Mouse (Mus musculus): Measurements from ENCODE around the gene Grcc10. TPM values are rescaled to one million over a fixed set of nuclear protein-coding genes. Genes with fewer than 3 reads are reported as not detected.
A peak's percentile ranks its signal among the peaks of the same experiment; 100 is the strongest.

The Grcc10 gene
- polyA plus RNA-seq, 1 experiment = 329 TPM

GRCm38 (mm10) chr6:124723541-124723940 lies 17.6 kb downstream of the Grcc10 start:
- H3K27me3 ChIP-seq (ENCODE audit: control insufficient read depth, insufficient read depth, low read length) = no peaks in the 10 kb centered on the region
- no peak for TF ChIP-seq CTCF (IDR thresholded peaks at IDR 0.05; ENCODE audit: borderline replicate concordance, insufficient read depth, low read depth, low read length)
- TF ChIP-seq POLR2A (IDR thresholded peaks at IDR 0.05; ENCODE audit: borderline replicate concordance, insufficient read depth, low read length) = no peak
- 78% methylated on average over 8 of the region's 8 CpGs for WGBS
- H3K4me3 ChIP-seq (replicated peaks; ENCODE audit: insufficient read depth, low read depth, low read length) = no peak overlapping the region
- DNase-seq = no peak
- no peak overlapping the region for H3K27ac ChIP-seq (ENCODE audit: insufficient read depth, low read length)
- H3K4me1 ChIP-seq (ENCODE audit: control insufficient read depth, insufficient read depth, low read length) = no peaks in the 10 kb centered on the region

GRCm38 (mm10) chr6:124722876-124723473 lies 18.2 kb downstream of the Grcc10 start:
- Histone ChIP-seq H3K4me3 (replicated peaks; ENCODE audit: insufficient read depth, low read depth, low read length) (no peak overlapping the region), H3K27ac (ENCODE audit: insufficient read depth, low read length) (no peak overlapping the region), H3K4me1 (ENCODE audit: control insufficient read depth, insufficient read depth, low read length) (no peaks in the 10 kb centered on the region), H3K27me3 (ENCODE audit: control insufficient read depth, insufficient read depth, low read length) (no peaks in the 10 kb centered on the region)
- no peak for DNase-seq
- 86% methylated on average over 6 of the region's 6 CpGs for WGBS
- no peak for TF ChIP-seq CTCF (IDR thresholded peaks at IDR 0.05; ENCODE audit: borderline replicate concordance, insufficient read depth, low read depth, low read length)
- TF ChIP-seq POLR2A (IDR thresholded peaks at IDR 0.05; ENCODE audit: borderline replicate concordance, insufficient read depth, low read length) = no peak

- no peak for DNase-seq
- Histone ChIP-seq H3K4me3 (replicated peaks; ENCODE audit: insufficient read depth, low read depth, low read length) (no peak overlapping the region), H3K27me3 (ENCODE audit: control insufficient read depth, insufficient read depth, low read length) (no peaks in the 10 kb centered on the region), H3K4me1 (ENCODE audit: control insufficient read depth, insufficient read depth, low read length) (no peaks in the 10 kb centered on the region), H3K27ac (ENCODE audit: insufficient read depth, low read length) (no peak overlapping the region)
- TF ChIP-seq CTCF (IDR thresholded peaks at IDR 0.05; ENCODE audit: borderline replicate concordance, insufficient read depth, low read depth, low read length) (no peak), POLR2A (IDR thresholded peaks at IDR 0.05; ENCODE audit: borderline replicate concordance, insufficient read depth, low read length) (no peak)
- WGBS = 64% methylated on average over 11 of the region's 11 CpGs
Measured at GRCm38 (mm10) chr6:124720904-124721303, 20.3 kb downstream of the Grcc10 start.

- H3K27ac ChIP-seq (ENCODE audit: insufficient read depth, low read length) = no peak overlapping the region
- 77% methylated on average over 7 of the region's 7 CpGs for WGBS
- TF ChIP-seq POLR2A (IDR thresholded peaks at IDR 0.05; ENCODE audit: borderline replicate concordance, insufficient read depth, low read length) (no peak), CTCF (IDR thresholded peaks at IDR 0.05; ENCODE audit: borderline replicate concordance, insufficient read depth, low read depth, low read length) (no peak)
- no peak overlapping the region for H3K4me3 ChIP-seq (replicated peaks; ENCODE audit: insufficient read depth, low read depth, low read length)
- no peaks in the 10 kb centered on the region for H3K4me1 ChIP-seq (ENCODE audit: control insufficient read depth, insufficient read depth, low read length)
- no peak for DNase-seq
- H3K27me3 ChIP-seq (ENCODE audit: control insufficient read depth, insufficient read depth, low read length) = no peaks in the 10 kb centered on the region
Measured at GRCm38 (mm10) chr6:124719354-124719978, 21.7 kb downstream of the Grcc10 start.

GRCm38 (mm10) chr6:124718703-124719102 lies 22.5 kb downstream of the Grcc10 start:
- Histone ChIP-seq H3K27me3 (ENCODE audit: control insufficient read depth, insufficient read depth, low read length) (no peaks in the 10 kb centered on the region), H3K4me1 (ENCODE audit: control insufficient read depth, insufficient read depth, low read length) (peaks cover 4% of the 10 kb centered on the region; the same call in 1 of the 2 replicates), H3K4me3 (replicated peaks; ENCODE audit: insufficient read depth, low read depth, low read length) (no peak overlapping the region), H3K27ac (ENCODE audit: insufficient read depth, low read length) (no peak overlapping the region)
- no peak for DNase-seq
- WGBS = 72% methylated on average over 16 of the region's 16 CpGs
- no peak for TF ChIP-seq CTCF (IDR thresholded peaks at IDR 0.05; ENCODE audit: borderline replicate concordance, insufficient read depth, low read depth, low read length)
- no peak for TF ChIP-seq POLR2A (IDR thresholded peaks at IDR 0.05; ENCODE audit: borderline replicate concordance, insufficient read depth, low read length)

- no peak overlapping the region for H3K4me3 ChIP-seq (replicated peaks; ENCODE audit: insufficient read depth, low read depth, low read length)
- WGBS = 79% methylated on average over 13 of the region's 13 CpGs
- H3K4me1 ChIP-seq (ENCODE audit: control insufficient read depth, insufficient read depth, low read length) = peaks cover 7% of the 10 kb centered on the region; the same call in 1 of the 2 replicates
- H3K27me3 ChIP-seq (ENCODE audit: control insufficient read depth, insufficient read depth, low read length) = no peaks in the 10 kb centered on the region
- TF ChIP-seq CTCF (IDR thresholded peaks at IDR 0.05; ENCODE audit: borderline replicate concordance, insufficient read depth, low read depth, low read length) = no peak
- no peak for TF ChIP-seq POLR2A (IDR thresholded peaks at IDR 0.05; ENCODE audit: borderline replicate concordance, insufficient read depth, low read length)
- no peak overlapping the region for H3K27ac ChIP-seq (ENCODE audit: insufficient read depth, low read length)
- no peak for DNase-seq
Measured at GRCm38 (mm10) chr6:124717968-124718367, 23.2 kb downstream of the Grcc10 start.

- H3K4me3 ChIP-seq (replicated peaks; ENCODE audit: insufficient read depth, low read depth, low read length) = no peak overlapping the region
- H3K4me1 ChIP-seq (ENCODE audit: control insufficient read depth, insufficient read depth, low read length) = peaks cover 7% of the 10 kb centered on the region; the same call in 1 of the 2 replicates
- WGBS = 50% methylated on average over 20 of the region's 20 CpGs
- DNase-seq = peak in 1 of 2 experiments; percentile 44
- H3K27ac ChIP-seq (ENCODE audit: insufficient read depth, low read length) = no peak overlapping the region; the same call in 1 of the 2 replicates
- H3K27me3 ChIP-seq (ENCODE audit: control insufficient read depth, insufficient read depth, low read length) = no peaks in the 10 kb centered on the region
- TF ChIP-seq CTCF (IDR thresholded peaks at IDR 0.05; ENCODE audit: borderline replicate concordance, insufficient read depth, low read depth, low read length) (peak; percentile 68), POLR2A (IDR thresholded peaks at IDR 0.05; ENCODE audit: borderline replicate concordance, insufficient read depth, low read length) (no peak)
Measured at GRCm38 (mm10) chr6:124716864-124717490, 24.2 kb downstream of the Grcc10 start.

Measured in cerebellum, adult 2 months (tissue).